Mouse (Mus musculus): ENCODE measurements around the gene Sema4a. TPM values are rescaled to one million over a fixed set of nuclear protein-coding genes. Genes with fewer than 3 reads are reported as not detected.

Gene Sema4a
- polyA plus RNA-seq (2012; rRNA removed; ENCODE audit: low replicate concordance), result 118 and 144 TPM in 2 replicates

DNA sequence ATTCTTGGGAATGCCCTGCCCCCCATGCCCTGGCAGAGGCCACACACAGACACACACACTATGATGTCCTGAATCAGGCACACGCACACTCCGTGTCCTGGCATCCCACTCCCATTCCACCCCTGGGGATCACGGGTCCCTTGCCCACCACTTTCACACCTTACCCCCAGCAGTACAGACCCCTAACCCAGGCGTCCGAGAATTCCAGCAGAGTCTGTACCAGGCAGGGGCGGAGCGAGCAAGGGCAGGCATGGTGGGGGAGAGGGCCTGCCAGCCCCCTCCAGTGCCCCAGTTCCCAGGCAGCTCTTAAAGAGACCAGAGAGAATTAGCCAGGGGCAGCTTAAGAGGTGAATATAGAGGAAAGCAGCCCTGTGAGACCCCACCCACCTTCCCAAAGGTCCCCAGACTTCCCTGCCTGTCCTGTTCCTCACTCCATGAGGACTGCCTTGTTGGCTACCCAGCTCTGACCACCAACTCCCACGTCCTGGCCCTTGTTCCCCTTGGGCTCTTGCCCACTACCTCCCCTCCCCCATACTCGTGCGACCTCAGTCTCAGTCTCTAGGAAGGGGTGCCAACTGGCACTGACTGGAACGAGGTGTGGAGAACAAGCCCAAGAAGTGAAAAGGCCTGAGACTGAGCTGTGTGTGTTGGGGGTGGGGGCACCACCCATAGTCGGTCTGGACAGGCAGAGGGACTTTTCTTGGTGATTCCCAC lies at the start of gene Sema4a:
Gene Sema4a, minus strand, starts transcription at position 200 of the 714 bp plus-strand sequence.

DNA sequence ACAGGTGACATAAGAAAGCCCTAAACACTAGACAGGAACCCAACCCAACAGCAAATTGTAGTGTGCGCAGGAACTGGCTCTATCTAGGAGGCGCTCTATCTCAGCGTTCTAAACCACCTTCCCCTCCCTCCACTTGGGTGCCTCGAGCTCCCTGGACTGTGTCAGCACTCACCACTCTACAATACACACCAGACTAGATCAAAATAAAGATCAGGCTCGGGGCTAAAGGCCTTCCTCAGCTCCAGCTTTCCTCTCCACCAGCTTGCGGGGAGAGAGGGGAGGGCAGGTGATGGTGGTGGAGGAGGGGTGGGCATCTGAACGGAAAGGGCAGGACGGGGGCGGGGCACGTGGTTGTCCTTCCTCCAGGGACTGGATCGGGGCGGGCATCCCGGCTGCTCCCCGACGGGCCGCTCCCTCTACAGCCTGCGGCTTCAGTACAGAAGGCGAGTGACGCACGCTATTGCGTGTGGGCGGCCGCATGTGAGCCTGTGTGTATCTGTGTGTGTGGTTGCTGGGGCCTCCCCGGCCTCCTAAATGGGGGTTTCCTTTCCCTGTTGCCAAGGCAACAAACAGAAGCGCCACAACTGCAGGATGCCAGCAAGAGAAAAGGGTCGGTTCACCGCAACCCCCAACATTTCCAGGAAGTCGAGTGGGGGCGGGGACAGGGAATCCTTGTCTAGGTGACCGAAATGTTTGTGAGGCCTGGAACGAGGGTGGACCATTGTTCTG lies 48.9 kb upstream of the Sema4a start, which contains the start of gene Lmna:
Gene Lmna, minus strand, starts transcription at position 265 of the 729 bp plus-strand sequence.

DNA sequence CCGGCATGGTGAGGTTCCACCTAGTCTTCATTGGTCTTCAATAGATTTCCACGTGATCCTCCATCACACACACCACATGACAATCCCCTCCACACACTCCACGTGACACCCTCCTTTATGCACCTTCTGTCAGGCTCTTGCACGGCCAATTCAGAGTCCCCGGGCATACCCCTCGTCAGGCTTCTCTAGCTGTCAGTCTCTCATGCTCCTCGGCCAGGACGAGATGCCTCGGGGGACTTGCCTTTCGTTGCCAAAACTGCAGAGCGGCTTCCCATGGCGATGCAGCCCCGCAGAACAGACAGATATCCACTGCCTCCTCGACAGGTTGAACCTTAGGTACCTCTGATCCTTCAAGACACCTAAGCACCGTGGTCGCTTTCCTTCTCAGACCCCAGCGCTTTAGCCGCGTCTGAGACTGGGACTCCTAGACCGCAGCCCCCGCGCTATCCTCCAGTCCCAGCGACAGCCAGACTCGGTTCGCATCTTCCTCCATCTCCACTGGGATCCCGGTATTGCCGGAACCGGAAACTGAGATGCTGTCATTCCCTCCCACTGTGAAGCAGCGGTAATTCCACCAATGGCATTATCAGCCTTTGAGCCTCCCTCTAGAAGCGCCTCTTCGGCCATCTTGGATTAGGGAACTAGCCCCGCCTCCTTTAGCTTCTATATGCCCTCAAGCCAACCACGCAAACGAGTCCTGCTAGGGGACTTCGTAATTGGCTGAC lies 36.2 kb downstream of the Sema4a start, which contains the start of gene Slc25a44:
Gene Slc25a44, minus strand, starts transcription at position 535 of the 725 bp plus-strand sequence.

DNA sequence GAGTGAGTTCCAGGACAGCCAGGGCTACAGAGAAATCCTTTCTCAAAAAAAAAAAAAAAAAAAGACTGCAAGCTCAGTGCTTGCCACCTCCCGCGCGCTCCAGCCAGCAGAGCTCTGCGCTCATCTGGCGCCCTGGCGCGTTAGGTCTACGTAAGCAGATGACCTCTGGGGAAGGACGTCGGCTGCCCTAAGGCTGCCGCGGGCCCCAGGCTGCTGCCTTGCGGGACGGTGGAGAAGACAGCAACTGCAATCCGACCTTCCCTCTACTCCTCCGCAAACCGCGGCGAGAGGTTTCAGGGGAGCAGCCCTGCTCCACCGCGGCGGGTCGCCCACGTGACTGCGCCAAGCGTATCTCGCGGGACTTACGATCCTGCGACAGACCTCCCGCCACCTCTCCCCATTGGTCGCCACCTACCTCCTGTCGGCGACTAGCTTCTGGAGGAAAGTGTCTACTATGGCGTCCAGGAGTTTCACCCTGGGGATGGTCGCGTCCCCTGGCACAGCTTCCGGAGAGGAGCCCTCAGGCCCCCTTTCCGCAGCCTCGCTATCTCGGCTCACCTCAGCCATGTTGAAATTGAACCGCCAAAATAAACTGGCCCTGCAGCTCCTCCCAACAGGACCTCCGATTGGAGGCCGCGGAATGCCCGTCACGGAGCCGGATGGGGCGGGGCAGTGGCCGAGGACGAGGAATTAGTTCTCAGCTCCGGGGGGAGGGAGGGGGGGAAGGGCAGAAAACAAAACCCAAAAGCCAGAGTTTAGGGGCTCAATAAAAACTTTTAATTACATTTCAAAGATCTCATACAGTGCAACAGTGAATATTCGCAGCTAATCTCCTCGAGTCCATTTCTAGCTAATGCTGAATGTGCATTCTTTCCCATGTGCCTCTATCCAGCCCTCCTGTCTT lies 51.0 kb downstream of the Sema4a start, which contains the start of gene Pmf1:
Gene Pmf1, minus strand, starts transcription at position 591 of the 904 bp plus-strand sequence.

Other genes with a start within 250 kb of the Sema4a start
- gene Rhbg, start 206.5 kb downstream of the Sema4a start, polyA plus RNA-seq (2012; rRNA removed; ENCODE audit: low replicate concordance), result 2.0 and 2.6 TPM in 2 replicates
- gene Gm38392, start 174.0 kb downstream of the Sema4a start, polyA plus RNA-seq (2012; rRNA removed; ENCODE audit: low replicate concordance), result 0.19 and 0.33 TPM in 2 replicates
- gene Tsacc, start 164.2 kb downstream of the Sema4a start, polyA plus RNA-seq (2012; rRNA removed; ENCODE audit: low replicate concordance), result 1.7 and 6.5 TPM in 2 replicates
- 76.3 and 150 TPM in 2 replicates for gene Cct3, start 164.1 kb downstream of the Sema4a start, polyA plus RNA-seq (2012; rRNA removed; ENCODE audit: low replicate concordance)
- 192 and 236 TPM in 2 replicates for gene Glmp, start 136.2 kb downstream of the Sema4a start, polyA plus RNA-seq (2012; rRNA removed; ENCODE audit: low replicate concordance)
- 50.4 and 56.7 TPM in 2 replicates for gene Tmem79, start 125.0 kb downstream of the Sema4a start, polyA plus RNA-seq (2012; rRNA removed; ENCODE audit: low replicate concordance)
- gene Smg5, start 124.9 kb downstream of the Sema4a start, polyA plus RNA-seq (2012; rRNA removed; ENCODE audit: low replicate concordance), result 70.8 and 88.2 TPM in 2 replicates
- 28.9 and 30.2 TPM in 2 replicates for gene Paqr6, start 96.6 kb downstream of the Sema4a start, polyA plus RNA-seq (2012; rRNA removed; ENCODE audit: low replicate concordance)
- 8.9 and 9.9 TPM in 2 replicates for gene Bglap3, start 88.4 kb downstream of the Sema4a start, polyA plus RNA-seq (2012; rRNA removed; ENCODE audit: low replicate concordance)
- gene Bglap2, start 82.5 kb downstream of the Sema4a start, polyA plus RNA-seq (2012; rRNA removed; ENCODE audit: low replicate concordance), result not detected in 2 replicates
- gene Bglap, start 76.7 kb downstream of the Sema4a start, polyA plus RNA-seq (2012; rRNA removed; ENCODE audit: low replicate concordance), result 0.55 TPM in 1 of 2 replicates, not detected in the other
- 50.2 and 72.9 TPM in 2 replicates for gene Pmf1, start 50.9 kb downstream of the Sema4a start, polyA plus RNA-seq (2012; rRNA removed; ENCODE audit: low replicate concordance)
- gene Slc25a44, start 36.0 kb downstream of the Sema4a start, polyA plus RNA-seq (2012; rRNA removed; ENCODE audit: low replicate concordance), result 49.5 and 78.7 TPM in 2 replicates
- gene Lmna, start 48.8 kb upstream of the Sema4a start, polyA plus RNA-seq (2012; rRNA removed; ENCODE audit: low replicate concordance), result 226 and 360 TPM in 2 replicates
- 2.5 and 3.5 TPM in 2 replicates for gene Mex3a, start 71.2 kb upstream of the Sema4a start, polyA plus RNA-seq (2012; rRNA removed; ENCODE audit: low replicate concordance)
- gene Rab25, start 87.1 kb upstream of the Sema4a start, polyA plus RNA-seq (2012; rRNA removed; ENCODE audit: low replicate concordance), result 37.9 TPM in 2 replicates
- 121 and 137 TPM in 2 replicates for gene Lamtor2, start 91.9 kb upstream of the Sema4a start, polyA plus RNA-seq (2012; rRNA removed; ENCODE audit: low replicate concordance)
- 65.3 and 82.9 TPM in 2 replicates for gene Ubqln4, start 92.6 kb upstream of the Sema4a start, polyA plus RNA-seq (2012; rRNA removed; ENCODE audit: low replicate concordance)
- 135 and 181 TPM in 2 replicates for gene Ssr2, start 114.7 kb upstream of the Sema4a start, polyA plus RNA-seq (2012; rRNA removed; ENCODE audit: low replicate concordance)
- 79.4 and 105 TPM in 2 replicates for gene Arhgef2, start 144.8 kb upstream of the Sema4a start, polyA plus RNA-seq (2012; rRNA removed; ENCODE audit: low replicate concordance)
- not detected in 2 replicates for gene Rxfp4, start 192.0 kb upstream of the Sema4a start, polyA plus RNA-seq (2012; rRNA removed; ENCODE audit: low replicate concordance)
- 62.8 and 78.3 TPM in 2 replicates for gene Khdc4, start 224.6 kb upstream of the Sema4a start, polyA plus RNA-seq (2012; rRNA removed; ENCODE audit: low replicate concordance)

Data from mammary gland, adult 2 months (tissue).